Mouse (Mus musculus) bone marrow macrophage, adult 2 months (primary cell): ENCODE data around the gene Nrl.
A peak's percentile ranks its signal among the peaks of the same experiment; 100 is the strongest.

Experiments used
- CTCF ChIP-seq: IDR thresholded peaks from 2 replicates; pipeline ENCODE4 v1.5.1; 2012; ENCODE audit warnings: low read depth, mild to moderate bottlenecking, low read length, moderate library complexity
- POLR2A ChIP-seq: IDR thresholded peaks from 2 replicates; pipeline ENCODE4 v1.6.1; 2012; ENCODE audit warnings: mild to moderate bottlenecking, low read depth, low read length, borderline replicate concordance

DNA sequence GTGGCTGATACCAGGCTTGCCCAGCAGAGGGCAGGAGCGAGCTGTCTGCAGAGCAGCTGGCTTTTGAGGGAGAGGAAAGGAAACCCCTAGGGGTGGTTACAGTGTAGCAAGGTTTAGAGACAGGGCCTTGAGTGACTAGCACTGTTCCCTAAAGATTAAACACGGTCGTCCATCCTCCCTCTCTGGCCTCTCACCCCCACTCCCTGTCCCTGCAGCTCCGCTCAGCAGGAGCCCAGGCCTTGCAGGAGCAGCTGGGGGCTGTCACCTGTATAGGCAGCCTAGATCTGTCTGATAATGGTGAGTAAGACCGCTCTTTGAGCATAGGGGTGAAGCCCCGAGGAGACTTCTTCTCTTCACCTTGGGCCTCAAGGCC lies 27.3 kb downstream of the Nrl start:
- TF ChIP-seq CTCF = peak; percentile 72
- no peak for TF ChIP-seq POLR2A
